Mouse (Mus musculus) adrenal gland, adult (tissue): ENCODE data around the gene Asphd2.

Experiments used
- DNase-seq, 2 experiments: peaks; one replicate each; pipeline ENCODE4 v3.0.0; 2022 to 2023; ENCODE audit warnings: low spot score in 1 of 2; ENCODE audit not compliant: inconsistent age in 2 of 2

Asphd2 gene

DNA sequence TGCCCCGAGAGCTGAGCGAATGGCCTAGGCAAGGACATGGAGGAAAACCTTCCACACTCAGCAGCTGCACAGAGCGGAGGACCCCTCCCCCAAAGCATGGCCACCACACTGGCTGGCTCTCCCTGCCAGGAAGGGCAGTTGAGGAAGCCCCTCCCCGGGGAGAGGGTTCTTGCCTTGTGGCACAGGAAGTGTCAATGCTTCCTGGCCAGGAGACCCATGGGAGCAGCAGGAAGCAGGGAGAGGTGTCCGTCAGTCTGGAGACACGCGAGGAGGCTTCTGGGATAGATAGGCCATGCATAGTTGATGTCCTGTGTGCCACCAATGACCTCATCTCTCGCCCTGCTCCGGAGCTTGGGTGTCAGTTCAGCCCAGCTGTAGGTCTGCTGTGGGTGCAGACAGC, 38.3 kb downstream of the Asphd2 start:
- DNase-seq: peak; percentile 39 to 44

DNA sequence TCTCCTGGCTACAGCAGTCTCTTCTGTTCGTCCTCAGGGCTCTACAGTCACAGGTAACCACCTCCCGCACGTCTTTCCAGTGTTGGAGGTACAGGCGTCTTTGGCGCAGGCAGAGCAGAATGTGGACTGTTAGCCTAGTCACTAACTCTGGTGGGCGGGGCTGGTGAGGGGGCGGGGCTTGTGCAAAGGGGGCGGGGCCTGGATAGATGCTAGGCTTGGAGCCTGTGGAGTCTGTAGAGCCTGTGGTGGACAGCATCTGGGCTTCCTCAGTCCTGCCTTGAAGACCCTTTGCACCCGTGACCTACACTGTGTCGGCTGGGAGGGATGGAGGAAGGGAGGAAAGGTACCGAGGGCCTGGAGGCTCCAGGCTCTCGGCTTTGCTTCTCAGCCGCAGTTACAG, 38.8 kb downstream of the Asphd2 start, which contains the start of gene Gm6583:
Gene Gm6583, minus strand, starts transcription at position 124 of the 400 bp plus-strand sequence.
- DNase-seq: peak in 1 of 2 experiments; percentile 32

DNA sequence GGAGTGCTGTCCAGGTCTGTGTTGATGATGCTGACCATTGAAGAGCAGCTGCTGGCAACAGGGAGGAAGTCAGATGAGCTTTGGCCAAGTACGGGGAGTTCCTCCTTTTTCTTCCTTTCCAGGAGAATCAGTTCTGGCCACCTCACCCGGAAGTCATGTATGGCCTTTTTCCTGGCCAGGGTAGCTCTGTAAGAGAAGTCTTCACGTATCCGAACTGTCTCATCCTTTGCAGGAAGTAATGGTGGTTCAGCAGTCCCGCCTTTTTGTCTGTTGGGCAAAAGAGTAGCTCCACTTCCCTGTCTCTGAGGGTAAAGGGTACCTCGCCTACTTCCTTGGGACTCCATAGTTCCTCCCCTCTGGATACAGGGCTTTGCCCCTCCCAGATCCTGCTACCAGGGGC, 39.2 kb downstream of the Asphd2 start:
- peak in 1 of 2 experiments; percentile 37 for DNase-seq

DNA sequence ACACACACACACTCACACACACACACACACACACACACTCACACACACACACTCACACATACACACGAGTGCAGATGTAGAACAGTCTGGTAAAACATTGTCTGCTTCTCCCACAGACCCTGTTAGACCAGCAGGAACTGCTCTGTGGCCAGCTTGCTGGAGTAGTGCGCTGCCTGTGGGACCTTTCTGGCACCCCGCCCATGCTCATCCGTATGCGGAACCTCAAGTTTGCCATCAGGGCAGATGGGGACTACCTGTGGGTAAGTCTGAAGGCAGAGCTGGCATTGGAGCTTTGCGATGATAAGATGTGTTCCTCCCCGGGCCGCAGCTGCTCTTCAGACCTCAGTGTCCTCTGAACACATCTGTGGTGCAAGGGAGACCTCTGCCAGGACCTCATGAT, 45.5 kb downstream of the Asphd2 start:
- DNase-seq: no peak

DNA sequence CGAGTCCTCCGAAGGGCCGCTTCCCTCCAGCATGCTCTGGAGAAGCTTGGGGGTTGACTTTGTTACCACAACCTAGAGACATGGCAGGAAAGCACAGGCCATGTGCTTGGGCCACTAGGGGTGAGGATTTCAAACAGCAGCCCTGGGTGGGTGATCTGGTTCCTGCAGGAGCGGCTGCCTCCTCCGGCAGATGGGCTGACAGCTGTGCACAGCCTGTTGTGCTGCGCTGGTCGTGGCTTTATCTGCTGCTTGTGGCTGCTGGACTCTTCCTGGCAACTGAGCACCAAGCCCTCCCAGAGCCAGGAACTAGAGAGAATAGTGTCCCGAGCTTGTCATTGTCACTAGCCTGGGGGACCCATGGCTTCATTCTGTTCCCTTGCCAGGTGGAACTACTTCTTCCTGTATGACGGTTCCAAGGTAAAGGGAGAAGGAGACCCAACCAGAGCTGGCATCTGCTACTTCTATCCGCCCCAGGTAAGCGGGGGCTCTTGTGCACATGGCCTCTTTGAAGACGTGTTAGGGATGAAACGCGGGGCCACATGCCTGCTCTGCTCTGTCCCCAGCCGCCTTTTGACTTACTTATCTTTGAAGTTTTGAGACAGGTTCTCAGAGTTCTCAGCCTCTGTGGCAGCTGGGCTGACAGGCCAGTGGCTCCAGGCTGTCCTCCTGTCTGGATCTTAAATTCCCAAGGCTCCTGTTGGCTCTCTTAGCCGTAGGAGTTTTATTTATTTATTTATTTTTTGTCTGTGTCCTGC, 48.3 kb downstream of the Asphd2 start:
- DNase-seq: no peak

DNA sequence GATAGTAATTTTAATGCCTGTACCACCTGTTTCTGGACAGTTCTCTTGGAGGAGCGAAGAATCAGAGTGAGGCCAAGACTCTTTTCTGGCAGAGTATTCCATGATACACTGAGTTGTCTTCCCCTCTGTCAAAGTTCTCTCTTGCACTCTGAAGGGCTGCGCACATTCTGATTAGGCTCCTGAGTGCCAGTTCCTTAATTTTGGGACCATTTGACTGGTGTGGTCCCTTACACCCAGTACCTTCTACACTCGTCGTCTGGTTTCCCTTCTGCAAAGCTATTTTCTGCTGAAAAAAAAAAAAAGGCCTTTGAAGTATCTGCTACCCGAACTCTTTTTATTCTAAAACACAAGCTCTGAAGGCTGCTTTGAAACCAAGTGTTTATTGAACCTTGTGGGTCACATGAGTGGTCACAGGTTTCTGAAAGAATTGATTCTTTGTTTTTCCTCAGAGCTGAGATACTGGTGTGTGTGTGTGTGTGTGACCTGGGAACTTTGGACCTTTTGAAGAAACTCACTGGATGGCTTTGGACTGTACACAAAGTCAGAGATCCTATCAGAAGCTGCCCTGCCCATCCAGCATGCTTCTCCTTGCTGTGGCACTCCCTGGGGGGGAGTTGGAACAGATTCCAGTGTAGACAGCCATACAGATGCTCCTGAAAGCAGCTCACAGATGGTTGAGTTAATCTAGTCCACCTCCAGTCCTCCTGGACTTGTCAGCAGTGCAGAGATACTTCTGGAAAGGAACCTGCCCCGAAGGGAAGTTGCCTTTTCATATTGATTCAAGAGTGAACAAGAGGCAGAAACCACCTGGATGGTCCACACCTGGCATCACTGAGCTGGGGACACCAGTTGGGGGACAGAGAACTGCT, 50.3 kb downstream of the Asphd2 start:
- DNase-seq: no peak

DNA sequence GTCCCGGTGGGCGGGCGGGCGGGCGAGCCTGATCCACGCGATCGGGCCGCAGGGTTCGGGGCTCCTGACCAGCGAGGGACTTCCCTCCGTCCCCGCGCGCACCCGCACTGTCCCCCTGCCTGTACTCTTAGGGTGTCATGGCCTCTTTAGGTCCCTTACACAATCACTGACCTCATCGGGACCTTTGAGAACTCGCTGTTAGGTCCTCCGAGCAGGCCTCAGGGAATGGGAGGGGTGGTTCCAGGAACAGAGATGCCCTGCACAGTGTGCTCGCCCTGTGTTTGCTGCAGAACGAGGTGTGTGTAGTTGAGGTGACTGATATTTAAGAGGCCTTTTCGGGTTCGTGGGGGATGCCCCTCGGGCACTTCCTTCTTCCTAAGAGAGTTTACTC, 51.5 kb downstream of the Asphd2 start:
- DNase-seq: peak; percentile 73 to 86

DNA sequence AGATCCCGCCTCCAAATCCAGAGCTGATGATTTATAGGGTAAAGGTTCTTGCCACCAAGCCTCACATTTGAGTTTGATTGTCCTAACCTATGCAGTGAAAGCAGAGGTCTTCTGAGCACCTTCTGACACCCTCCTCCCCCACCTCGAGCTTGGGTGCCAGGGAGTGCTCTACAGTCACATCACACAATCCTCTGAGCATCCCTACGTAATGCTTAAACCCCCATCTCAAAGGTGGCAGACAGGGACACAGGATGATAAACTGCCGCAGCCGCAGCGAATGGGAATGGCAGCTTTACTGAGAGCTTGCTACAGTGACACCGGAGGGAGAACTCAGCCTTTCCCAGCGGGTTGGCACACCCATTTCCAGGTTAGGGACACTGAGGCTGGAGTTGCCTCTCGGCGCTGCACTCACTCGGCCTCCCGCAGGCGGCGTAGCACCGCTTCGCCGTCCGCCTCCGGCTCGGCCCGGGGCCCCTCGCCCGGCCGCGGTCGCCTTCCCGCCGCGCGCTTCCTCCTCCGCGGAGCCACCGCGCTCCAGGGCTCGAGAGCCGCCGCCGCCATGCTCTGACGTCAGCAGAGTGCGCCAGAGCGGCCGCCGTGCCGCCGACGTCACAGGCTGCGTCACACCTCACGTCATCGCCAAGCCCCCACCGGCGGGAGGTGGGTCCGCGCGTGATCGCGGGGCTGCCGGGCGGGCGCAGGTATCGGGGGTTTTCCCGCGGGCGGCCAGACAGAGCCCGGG, 52.0 kb downstream of the Asphd2 start, which contains the start of the genes Srrd and Hps4:
Gene Srrd, minus strand, starts transcription at position 578 of the 742 bp plus-strand sequence.
Gene Hps4, plus strand, starts transcription at position 621 of the 742 bp plus-strand sequence.
- peak; percentile 90 to 96 for DNase-seq

DNA sequence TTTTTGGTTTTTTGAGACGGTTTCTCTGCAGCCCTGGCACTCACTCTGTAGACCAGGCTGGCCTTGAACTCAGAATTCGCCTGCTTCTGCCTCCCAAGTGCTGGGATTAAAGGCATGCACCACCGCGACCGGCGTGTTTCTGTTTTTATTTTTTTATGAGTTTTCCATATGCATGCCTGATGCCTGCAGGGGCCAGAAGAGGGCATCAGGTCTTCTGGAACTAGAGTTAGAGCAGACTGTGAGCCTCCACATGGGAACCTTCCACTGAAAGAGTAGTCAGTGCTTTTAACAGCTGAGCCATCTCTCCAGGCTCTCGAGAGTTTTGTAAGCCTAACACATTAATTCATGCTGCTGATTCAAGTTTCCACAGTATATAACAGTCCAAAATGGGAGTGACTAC, 55.5 kb downstream of the Asphd2 start:
- no peak for DNase-seq

DNA sequence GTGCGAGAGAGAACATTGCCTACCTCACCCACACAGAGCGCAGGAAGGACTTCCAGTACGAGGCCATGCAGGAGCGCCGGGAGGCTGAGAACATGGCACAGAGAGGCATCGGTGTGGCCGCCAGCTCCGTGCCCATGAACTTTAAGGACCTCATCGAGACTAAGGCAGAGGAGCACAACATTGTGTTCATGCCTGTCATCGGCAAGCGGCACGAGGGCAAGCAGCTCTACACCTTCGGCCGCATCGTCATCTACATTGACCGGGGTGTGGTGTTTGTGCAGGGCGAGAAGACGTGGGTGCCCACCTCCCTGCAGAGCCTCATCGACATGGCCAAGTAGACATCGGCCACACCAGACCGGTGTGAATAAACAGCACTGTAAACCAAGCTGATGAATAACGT, 57.7 kb downstream of the Asphd2 start:
- no peak for DNase-seq

DNA sequence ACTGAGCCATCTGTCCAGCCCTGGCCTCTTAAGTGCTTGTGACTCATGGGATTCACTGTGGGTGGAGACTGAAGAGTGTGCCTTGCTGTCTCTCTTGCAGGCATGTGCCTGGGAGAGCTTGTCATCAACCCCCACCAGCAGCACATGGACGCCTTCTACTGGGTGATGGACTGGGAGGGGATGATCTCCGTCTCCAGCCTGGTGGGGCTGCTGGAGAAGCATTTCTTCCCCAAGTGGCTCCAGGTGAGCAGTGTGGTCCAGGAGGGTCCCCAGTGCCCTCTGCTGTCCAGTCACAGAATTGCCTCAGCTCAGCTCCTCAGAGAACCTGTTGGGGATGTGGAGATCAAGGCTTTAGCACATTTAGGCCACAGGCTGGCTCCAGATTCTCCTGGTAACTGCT, 59.2 kb downstream of the Asphd2 start:
- DNase-seq: peak; percentile 74 to 88
